Mouse (Mus musculus) c-Kit-positive CD71-positive TER-119-positive erythroid progenitor cells, embryonic 14.5 days (primary cell): ENCODE data around the gene Serinc3.

ENCODE experiments used
- DNase-seq: peaks from one replicate; pipeline ENCODE4 v3.0.0-alpha.2; 2013; ENCODE audit warnings: low spot score

Gene Serinc3

DNA sequence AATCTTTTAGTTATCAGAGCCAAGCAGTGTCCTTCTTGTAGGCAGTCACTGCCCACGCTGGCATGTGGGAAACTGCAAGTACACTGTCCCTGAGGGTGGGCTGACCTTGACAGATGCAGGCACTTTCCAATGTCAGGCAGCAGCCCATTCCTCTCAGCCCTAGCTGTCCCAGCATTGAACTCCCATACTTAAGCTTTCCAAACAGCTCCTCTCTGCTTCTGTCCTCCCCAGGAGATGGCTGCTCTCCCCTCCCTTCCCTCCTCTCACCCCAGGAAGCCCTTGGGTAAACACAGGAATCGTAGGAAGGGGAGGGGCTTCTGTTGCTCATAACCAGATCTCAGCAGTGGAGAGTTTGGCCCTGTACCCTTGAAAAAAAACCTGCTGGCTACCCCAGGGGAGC lies 49.8 kb downstream of the Serinc3 start:
- DNase-seq, result no peak

DNA sequence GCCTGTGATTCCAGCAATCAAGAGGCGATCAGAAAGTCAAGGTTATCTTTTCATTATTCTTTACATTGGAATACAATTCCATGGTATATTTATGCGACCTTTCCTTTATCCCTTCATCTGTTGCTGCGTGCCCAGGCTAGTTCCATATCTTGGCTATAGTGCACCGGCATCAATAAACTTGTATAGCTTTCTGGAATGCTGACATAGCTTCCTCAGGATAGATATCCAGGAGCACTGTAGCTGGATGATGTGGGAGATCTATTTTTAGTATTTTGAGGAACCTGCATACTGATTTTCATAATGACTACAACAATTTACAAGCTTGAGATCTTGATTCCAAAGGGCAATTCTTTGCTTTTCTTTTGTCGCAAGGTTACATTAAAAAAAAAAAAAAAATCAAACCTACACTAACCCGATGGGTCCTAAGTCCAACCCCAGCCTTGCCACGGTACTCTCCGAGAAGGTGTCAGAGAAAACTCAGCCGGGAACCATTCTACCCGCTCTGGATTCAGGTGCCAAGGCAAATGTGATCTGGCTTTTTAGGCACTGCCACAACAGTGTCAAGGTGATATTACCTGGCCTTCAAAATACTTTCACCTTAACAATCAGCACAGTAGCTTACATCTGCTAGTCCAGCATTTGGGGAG lies 51.2 kb downstream of the Serinc3 start:
- no peak for DNase-seq

DNA sequence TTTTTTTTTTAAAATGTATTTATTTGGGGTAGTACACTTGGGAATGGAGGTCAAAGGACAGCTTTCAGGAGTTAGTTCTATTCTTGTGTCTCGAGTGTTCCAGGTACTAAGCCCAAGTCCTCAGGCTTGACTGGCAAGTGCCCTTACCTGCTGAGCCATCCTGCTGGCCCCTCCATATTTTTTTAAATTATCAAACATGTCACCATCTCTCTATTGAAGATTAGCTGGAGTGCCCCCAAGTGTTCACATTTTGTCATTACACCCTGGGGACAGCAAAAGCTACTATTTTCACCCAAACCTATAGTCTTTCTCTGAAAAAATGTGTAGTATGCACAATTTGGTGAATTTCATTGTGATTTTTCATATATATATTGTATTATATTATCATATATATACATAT lies 52.8 kb downstream of the Serinc3 start:
- DNase-seq, result peak; percentile 59

DNA sequence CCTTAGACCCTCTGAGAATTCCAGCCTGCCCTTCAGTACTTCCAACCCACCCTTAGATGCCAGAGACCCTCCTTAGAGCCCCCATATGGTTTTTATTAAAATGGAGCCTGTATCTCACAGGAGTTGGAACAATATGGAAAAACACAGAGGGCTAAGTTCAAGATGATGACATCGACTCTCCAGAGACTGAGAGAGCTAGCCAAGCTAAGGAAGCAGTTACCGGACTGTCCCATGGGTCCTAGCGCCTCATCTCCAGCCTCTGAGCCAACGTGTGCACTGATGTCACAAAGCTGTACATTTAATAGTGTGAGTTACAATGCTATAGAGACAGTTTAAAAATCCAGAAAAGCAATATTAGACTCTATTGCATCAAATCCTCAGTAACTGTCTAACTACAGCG lies 53.9 kb downstream of the Serinc3 start:
- DNase-seq, result no peak

DNA sequence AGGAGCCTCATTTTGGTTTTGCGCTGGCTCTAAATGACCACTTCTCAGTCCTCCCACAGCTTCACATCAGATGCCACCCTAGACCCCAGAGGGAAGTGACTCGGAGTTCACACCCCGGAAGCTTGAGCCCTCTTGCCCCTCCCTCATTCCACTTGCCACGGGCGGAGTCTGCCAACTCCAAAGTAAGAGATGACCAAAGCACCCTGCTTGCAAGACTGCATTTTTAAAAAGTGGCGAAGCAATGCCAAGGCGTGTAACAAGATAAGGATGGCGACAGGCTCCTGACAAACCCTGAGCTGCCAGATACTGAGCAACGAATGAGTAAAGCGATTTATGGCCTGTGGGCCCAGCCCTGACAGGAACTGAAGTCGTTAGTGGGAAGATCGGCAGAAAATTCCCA lies 54.7 kb downstream of the Serinc3 start:
- no peak for DNase-seq

DNA sequence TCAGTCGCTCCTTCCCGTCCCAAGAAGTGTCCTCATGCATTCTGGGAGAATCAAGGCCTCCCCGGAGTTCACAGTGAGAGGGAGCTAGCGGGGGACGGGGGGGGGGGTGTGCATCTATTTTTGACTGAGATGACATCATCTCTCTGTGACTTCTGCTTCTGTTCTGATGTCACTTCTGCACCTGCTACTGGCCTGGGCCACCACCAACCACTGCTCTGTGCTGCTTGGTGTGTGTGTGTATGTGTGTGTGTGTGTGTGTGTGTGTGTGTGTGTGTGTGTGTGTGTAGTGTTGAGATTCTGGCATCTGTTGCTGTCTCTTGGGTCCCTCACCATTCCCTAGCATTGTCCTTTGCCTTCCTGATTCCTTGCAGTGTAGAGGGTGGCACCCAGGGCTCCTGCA lies 57.4 kb downstream of the Serinc3 start:
- DNase-seq, result no peak

DNA sequence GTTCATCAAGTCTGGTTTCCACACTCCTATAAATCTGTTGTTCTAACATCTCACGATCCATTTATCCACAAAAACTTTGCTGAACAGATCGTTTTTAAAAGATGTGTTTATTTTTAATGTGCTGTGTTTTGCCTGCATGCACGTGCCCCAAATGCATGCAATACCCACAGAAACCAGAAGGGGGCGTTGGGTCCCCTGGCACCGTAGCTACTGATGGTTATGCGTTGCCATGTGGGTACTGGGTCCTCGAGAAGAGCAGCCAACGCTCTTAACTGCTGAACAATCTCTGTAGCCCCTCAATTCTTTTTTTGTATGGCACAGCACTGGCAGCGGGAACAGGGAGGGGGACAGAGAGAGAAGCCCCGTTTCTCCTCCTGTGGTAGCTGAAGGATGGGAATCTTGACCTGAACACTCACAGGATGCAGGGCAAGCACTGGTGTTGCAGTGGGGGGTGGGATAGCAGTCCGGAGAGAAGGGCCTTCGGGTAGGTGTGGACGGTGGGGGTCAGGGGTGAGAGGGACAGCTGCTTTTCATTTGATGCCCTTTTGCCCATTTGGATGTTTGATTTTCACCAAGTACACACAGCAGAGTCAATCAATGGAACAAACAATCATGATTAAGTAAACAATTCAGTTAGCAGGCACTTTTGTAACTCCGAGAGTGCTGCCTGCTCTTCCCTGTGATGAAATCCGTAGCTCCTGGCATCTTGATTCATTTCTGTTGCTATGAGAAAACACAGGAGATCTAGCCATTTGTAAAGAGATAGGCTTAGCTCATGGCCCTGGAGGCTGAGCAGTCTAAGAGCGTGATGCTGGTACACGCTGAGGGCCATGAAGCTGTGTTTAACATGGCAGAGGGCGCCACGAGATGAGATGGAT lies 58.3 kb downstream of the Serinc3 start:
- DNase-seq, result peak; percentile 47

DNA sequence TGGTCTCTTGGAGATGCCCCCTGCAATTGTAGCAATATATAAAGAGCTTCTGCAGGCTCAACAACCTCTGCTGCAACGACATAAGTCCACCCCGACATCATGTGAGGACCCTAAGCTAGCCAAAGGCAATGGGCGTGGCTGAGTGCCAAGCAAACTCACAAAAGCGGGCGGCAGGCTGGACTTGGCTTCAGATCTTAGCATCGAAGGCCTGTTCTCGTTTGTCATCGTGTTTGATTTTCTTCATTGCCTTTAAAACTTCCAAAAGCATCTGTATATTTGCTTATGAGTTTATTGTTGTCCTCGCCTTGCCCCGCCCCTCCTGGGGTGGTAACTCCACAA lies 60.9 kb downstream of the Serinc3 start:
- no peak for DNase-seq

DNA sequence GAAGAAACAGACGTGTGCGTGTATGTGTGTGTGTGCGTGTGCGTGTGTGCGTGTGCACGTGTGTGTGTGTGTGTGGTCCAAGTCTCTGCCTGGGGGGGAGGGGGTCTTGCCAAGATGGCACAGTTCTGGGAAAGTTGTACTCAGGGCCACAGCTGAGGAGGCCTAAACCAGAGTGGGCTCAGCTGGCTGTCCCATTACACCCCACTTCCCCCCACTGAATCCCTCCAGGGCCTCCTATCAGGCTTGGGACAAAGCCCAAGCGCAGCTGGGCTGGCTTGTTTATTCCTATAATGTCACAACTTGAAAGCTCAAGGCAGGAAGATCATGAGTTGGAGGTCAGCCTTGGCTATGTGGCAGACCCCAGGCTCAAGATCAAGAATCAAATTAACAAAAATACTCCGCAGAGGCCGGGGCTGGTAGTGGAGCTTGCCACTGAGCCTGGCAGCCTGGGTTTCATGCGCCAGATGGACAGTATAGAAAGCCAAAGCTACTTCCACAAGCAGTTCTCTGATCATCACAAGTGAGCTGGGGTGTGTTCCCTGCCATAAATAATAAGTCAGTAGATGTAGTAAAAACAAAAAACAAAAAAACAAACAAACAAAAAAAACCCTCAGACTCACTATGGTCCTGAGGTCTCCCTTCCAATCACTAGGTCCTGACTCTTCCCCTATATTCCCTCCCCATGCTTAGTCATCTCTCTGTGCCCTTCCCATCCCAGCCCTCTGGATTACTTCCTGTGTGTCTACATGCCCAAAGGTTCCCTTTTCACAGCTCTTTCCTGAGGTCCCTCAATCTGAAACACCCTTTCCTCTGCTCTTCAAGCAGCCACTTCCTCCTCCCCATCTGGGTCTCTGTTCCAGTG lies 61.5 kb downstream of the Serinc3 start:
- no peak for DNase-seq

DNA sequence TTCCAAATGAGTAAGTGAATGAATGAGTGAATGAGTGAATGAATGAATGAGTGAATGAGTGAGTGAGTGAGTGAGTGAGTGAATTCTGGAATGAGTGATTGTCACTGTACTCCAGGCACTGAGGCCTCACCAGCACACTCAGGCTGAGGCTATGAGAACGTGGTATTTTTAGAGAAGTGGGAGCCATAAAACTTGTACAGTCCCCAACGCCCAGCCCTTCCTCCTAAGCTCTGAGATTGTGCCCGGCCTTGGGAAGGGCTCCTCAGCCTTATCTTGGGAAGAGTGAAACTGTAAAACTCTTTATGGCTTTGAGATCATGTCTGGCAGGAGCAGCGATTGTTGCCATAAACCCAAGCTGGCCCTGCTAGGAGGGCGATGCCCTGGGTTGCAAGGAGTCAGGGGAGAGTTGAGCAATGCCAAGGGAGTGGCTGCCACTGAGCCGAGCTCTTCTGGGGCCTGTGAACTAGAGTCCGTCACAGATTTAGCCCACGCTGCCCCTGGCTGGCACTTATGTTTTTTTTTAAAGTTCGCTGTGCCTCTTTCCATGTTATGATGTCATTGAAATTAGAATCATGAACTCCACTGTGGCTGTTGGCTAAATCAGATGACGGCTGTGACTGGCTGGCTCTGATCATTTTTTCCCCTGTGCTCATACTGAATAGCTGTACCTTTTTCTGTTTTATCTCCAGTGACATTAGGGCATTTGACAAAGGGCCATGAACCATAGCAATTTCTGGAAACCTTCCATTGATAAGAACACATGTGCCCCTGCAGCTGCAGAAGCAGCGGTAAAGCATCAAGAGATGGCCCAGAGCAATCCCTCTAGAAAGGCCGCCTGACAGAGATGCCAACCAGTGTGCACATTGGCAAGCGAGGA lies 64.6 kb downstream of the Serinc3 start:
- no peak for DNase-seq

DNA sequence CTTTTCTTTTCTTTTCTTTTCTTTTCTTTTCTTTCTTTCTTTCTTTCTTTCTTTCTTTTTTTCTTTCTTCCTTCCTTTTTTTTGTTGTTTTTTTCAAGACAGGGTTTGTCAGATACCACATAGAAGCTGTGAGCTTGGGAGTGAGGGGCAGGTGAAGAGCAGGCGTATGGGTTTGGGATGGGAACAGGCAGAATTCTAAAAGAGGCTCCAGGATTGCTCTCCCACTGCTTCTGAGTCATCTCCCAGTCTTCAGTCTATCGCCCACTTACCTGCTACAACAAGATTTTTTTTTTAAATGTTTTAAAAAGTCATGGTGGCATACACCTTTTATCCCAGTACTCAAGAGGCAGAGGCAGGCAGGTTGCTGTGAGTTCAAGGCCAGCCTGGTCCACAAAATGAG lies 66.9 kb downstream of the Serinc3 start:
- DNase-seq, result no peak

DNA sequence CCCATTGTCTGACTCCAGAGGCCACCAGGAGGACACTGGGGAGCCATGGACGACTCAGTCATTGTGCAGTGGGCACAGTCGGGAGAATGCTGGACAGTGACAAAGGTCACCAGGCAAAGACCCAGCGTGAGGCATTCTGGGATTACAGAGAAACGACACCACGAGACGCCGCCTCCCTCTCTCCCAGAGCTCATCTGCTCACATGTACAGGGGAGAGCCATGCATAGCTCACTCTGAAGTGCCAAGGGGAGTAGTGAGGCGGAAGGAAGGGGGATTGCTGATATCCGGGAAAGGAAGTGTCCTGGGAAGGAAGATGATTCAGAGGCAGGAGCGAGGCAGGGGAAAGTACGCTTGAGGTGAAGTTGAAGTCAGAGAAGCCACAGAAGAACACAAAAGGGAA lies 69.7 kb downstream of the Serinc3 start:
- no peak for DNase-seq

DNA sequence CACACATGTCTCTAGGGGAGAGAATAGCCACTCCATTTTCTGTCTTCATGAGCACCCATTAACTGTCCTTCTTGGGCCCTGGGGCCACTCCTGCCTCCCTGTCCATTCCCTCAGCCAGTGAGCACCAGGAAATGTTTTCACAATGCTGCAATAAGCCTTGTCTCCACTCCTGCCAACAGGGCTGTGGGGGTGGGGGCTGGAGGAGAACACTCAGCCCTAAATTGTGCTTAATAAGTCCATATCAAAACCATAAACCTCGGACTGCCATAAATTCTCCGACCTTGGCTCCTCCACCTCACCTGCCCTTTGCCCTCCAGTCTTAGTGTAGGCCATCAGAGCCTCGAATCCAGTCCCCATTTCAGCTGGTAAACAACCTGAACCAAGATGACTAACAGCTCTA lies 70.6 kb downstream of the Serinc3 start:
- DNase-seq, result no peak
